ENCODE assay signal across 16 mouse cellular contexts in the genomic region with DNA sequence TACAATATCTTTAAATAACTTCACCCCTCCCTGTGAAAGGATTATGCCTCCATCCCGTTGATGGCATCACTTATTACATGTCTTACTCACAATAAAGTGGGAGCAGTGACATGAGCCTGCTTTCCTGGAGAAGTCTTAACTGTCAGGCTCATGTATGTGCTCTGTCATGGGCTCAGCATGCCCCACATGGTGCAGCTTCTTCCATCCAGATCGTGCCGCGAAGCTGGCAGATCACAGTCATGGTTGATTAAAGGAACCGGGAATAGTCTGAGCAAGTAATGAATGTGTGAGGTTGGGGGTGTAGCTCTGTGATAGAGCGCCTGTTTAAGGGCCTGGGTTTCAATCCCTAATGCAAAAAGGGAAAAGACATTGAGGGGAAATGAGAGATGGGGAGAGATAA.
A peak's percentile ranks its signal among the peaks of the same experiment; 100 is the strongest.
DNase-seq lines count a peak whose midpoint lies in the region; ATAC-seq lines count a peak whose summit lies in the region.
"Had no signal": no experiment of that assay in that cellular context is flagged by ENCODE, and none has a peak within 500 bp of the region (broad histone marks: within the 10 kb centered on the region; RNA-seq: fewer than 3 reads in every experiment).

No protein-coding gene starts in this region.

- H3K4me2 ChIP-seq in midbrain, embryonic 11.5 days, result no peak overlapping the region
- H3K4me2 ChIP-seq in hindbrain, embryonic 14.5 days (replicated peaks), result no peak overlapping the region
- H3K4me2 ChIP-seq in midbrain, embryonic 16.5 days (ENCODE audit: low read length), result no peak overlapping the region
- H3K4me2 ChIP-seq: embryonic facial prominence, embryonic 15.5 days had no signal

- H3K36me3 ChIP-seq in midbrain, embryonic 11.5 days (ENCODE audit: control insufficient read depth, insufficient read depth, low read length), result no peaks in the 10 kb centered on the region
- H3K36me3 ChIP-seq in midbrain, embryonic 10.5 days, result no peaks in the 10 kb centered on the region
- no peaks in the 10 kb centered on the region for H3K36me3 ChIP-seq in hindbrain, embryonic 14.5 days (replicated peaks; ENCODE audit: control insufficient read depth, insufficient read depth)
- no peaks in the 10 kb centered on the region for H3K36me3 ChIP-seq in midbrain, embryonic 16.5 days (ENCODE audit: control insufficient read depth, insufficient read depth, low read length)
- H3K36me3 ChIP-seq: embryonic facial prominence, embryonic 15.5 days had no signal

- H3K4me1 ChIP-seq in midbrain, embryonic 11.5 days (ENCODE audit: control insufficient read depth, insufficient read depth, low read length), result peaks cover 2% of the 10 kb centered on the region; the same call in 1 of the 2 replicates
- peaks cover 23% of the 10 kb centered on the region for H3K4me1 ChIP-seq in midbrain, embryonic 10.5 days
- peaks cover 3% of the 10 kb centered on the region; the same call in 1 of the 2 replicates for H3K4me1 ChIP-seq in hindbrain, embryonic 14.5 days (replicated peaks; ENCODE audit: control insufficient read depth, insufficient read depth, low read length)
- H3K4me1 ChIP-seq in midbrain, embryonic 16.5 days (ENCODE audit: control insufficient read depth, insufficient read depth, low read length), result peaks cover 9% of the 10 kb centered on the region
- H3K4me1 ChIP-seq: embryonic facial prominence, embryonic 15.5 days had no signal

- H3K9me3 ChIP-seq in midbrain, embryonic 11.5 days (ENCODE audit: control insufficient read depth, low read length), result no peaks in the 10 kb centered on the region
- H3K9me3 ChIP-seq in midbrain, embryonic 10.5 days (replicated peaks), result no peaks in the 10 kb centered on the region
- H3K9me3 ChIP-seq in hindbrain, embryonic 14.5 days (ENCODE audit: control insufficient read depth, low read length), result no peaks in the 10 kb centered on the region
- H3K9me3 ChIP-seq in midbrain, embryonic 16.5 days (replicated peaks; ENCODE audit: control insufficient read depth, low read length, poor library complexity, severe bottlenecking), result no peaks in the 10 kb centered on the region
- H3K9me3 ChIP-seq: embryonic facial prominence, embryonic 15.5 days had no signal

- H3K27me3 ChIP-seq in midbrain, embryonic 11.5 days (ENCODE audit: control insufficient read depth, insufficient read depth, low read length), result no peaks in the 10 kb centered on the region
- H3K27me3 ChIP-seq in midbrain, embryonic 10.5 days (ENCODE audit: low read depth, poor library complexity, severe bottlenecking), result no peaks in the 10 kb centered on the region
- H3K27me3 ChIP-seq in hindbrain, embryonic 14.5 days (ENCODE audit: control insufficient read depth, insufficient read depth, low read length), result no peaks in the 10 kb centered on the region
- H3K27me3 ChIP-seq in midbrain, embryonic 16.5 days (ENCODE audit: control insufficient read depth, insufficient read depth, low read depth, low read length), result no peaks in the 10 kb centered on the region
- H3K27me3 ChIP-seq: embryonic facial prominence, embryonic 15.5 days had no signal

- H3K4me3 ChIP-seq in midbrain, embryonic 11.5 days (ENCODE audit: low read depth, low read length), result no peak overlapping the region
- H3K4me3 ChIP-seq in midbrain, embryonic 10.5 days, result no peak overlapping the region
- no peak overlapping the region for H3K4me3 ChIP-seq in hindbrain, embryonic 14.5 days (replicated peaks; ENCODE audit: low read length)
- H3K4me3 ChIP-seq in midbrain, embryonic 16.5 days (ENCODE audit: low read depth, low read length), result no peak overlapping the region
- H3K4me3 ChIP-seq: embryonic facial prominence, embryonic 15.5 days had no signal

- no peak overlapping the region for H3K9ac ChIP-seq in midbrain, embryonic 11.5 days (ENCODE audit: low read length)
- no peak overlapping the region for H3K9ac ChIP-seq in hindbrain, embryonic 14.5 days
- H3K9ac ChIP-seq in midbrain, embryonic 16.5 days (ENCODE audit: low read depth, low read length), result no peak overlapping the region
- H3K9ac ChIP-seq: embryonic facial prominence, embryonic 15.5 days had no signal

- no peak overlapping the region for H3K27ac ChIP-seq in midbrain, embryonic 11.5 days (ENCODE audit: low read depth, low read length)
- no peak overlapping the region for H3K27ac ChIP-seq in midbrain, embryonic 10.5 days (replicated peaks)
- H3K27ac ChIP-seq in hindbrain, embryonic 14.5 days, result no peak overlapping the region; the same call in 1 of the 2 replicates
- H3K27ac ChIP-seq in midbrain, embryonic 16.5 days (ENCODE audit: low read length), result no peak overlapping the region
- H3K27ac ChIP-seq: embryonic facial prominence, embryonic 15.5 days had no signal

- DNase-seq in cerebellum, postnatal 4 days (ENCODE audit: low spot score in 2 of 2), result peak; percentile 24 to 38
- DNase-seq in cerebellum, adult 11 months, result no peak
- DNase-seq in midbrain, embryonic 11.5 days (ENCODE audit: low spot score, missing footprints), result no peak
- DNase-seq in midbrain, embryonic 10.5 days (ENCODE audit: low spot score), result no peak
- DNase-seq in hindbrain, embryonic 14.5 days (ENCODE audit: low spot score), result no peak
- no peak for DNase-seq in adrenal gland, adult (ENCODE audit: inconsistent age in 2 of 2, low spot score in 1 of 2)
- no peak for DNase-seq in ovary, postnatal 14 days (ENCODE audit: low spot score)
- DNase-seq: adrenal gland, adult 8-10 months; cerebellum, adult 18-20 months; embryo, embryonic 11 days; gastrocnemius, postnatal 10 days; lung, adult 18-20 months; right cerebral cortex, adult 18-20 months; thymus, adult 18-20 months had no signal

- peak; percentile 79 for ATAC-seq in midbrain, embryonic 11.5 days (ENCODE audit: low FRiP score)
- peak; percentile 81; the same call in 1 of the 2 replicates for ATAC-seq in hindbrain, embryonic 14.5 days (ENCODE audit: low FRiP score)
- ATAC-seq in midbrain, embryonic 16.5 days, result peak; percentile 67

- 37% methylated on average over 6 of the region's 6 CpGs for WGBS in midbrain, embryonic 11.5 days
- 70% methylated on average over 6 of the region's 6 CpGs for WGBS in midbrain, embryonic 10.5 days
- WGBS in hindbrain, embryonic 14.5 days, result 24% methylated on average over 6 of the region's 6 CpGs
- WGBS in midbrain, embryonic 16.5 days, result 23% methylated on average over 6 of the region's 6 CpGs

Comparison
In these comparisons a context has a peak if more than half of its experiments do, and no peak if none do; other contexts are left out.
1. DNase-seq: peak in cerebellum, postnatal 4 days (2 of 2); none in cerebellum, adult 11 months (single experiment), midbrain, embryonic 11.5 days (single experiment), midbrain, embryonic 10.5 days (single experiment), hindbrain, embryonic 14.5 days (single experiment), adrenal gland, adult (0 of 2) and ovary, postnatal 14 days (single experiment).
2. Peak in every context shown above with its lines, with median percentiles within 50 percentile points of each other: ATAC-seq.